Mouse (Mus musculus): Measurements from ENCODE around the gene Ntn5. TPM values are rescaled to one million over a fixed set of nuclear protein-coding genes. Genes with fewer than 3 reads are reported as not detected.

The Ntn5 gene
- polyA plus RNA-seq, 1 experiment from 2014 or later = 1.2 TPM

GRCm38 (mm10) chr7:45706721-45707241 lies 23.0 kb downstream of the Ntn5 start:
- Histone ChIP-seq H3K9ac (ENCODE audit: low read length) (peak overlapping the region; percentile 80), H3K36me3 (ENCODE audit: control insufficient read depth, insufficient read depth, low read length) (peaks cover 3% of the 10 kb centered on the region; the same call in 1 of the 2 replicates), H3K27ac (ENCODE audit: low read length) (peak overlapping the region; percentile 97), H3K27me3 (ENCODE audit: control insufficient read depth, insufficient read depth, low read length) (no peaks in the 10 kb centered on the region), H3K9me3 (replicated peaks; ENCODE audit: control insufficient read depth, low read length) (no peaks in the 10 kb centered on the region), H3K4me3 (replicated peaks; ENCODE audit: low read length) (peak overlapping the region; percentile 71), H3K4me2 (ENCODE audit: low read depth, low read length) (peak overlapping the region; percentile 93), H3K4me1 (ENCODE audit: control insufficient read depth, insufficient read depth, low read length) (peaks cover 34% of the 10 kb centered on the region)
- WGBS = under 1% methylated on average over 45 of the region's 45 CpGs
- ATAC-seq (ENCODE audit: insufficient read depth, low FRiP score) = peak; percentile 22

- Histone ChIP-seq H3K27me3 (ENCODE audit: control insufficient read depth, insufficient read depth, low read length) (no peaks in the 10 kb centered on the region), H3K4me3 (replicated peaks; ENCODE audit: low read length) (peak overlapping the region; percentile 71), H3K9ac (ENCODE audit: low read length) (peak overlapping the region; percentile 80), H3K4me1 (ENCODE audit: control insufficient read depth, insufficient read depth, low read length) (peaks cover 34% of the 10 kb centered on the region), H3K4me2 (ENCODE audit: low read depth, low read length) (peak overlapping the region; percentile 93), H3K36me3 (ENCODE audit: control insufficient read depth, insufficient read depth, low read length) (peaks cover 3% of the 10 kb centered on the region; the same call in 1 of the 2 replicates), H3K9me3 (replicated peaks; ENCODE audit: control insufficient read depth, low read length) (no peaks in the 10 kb centered on the region), H3K27ac (ENCODE audit: low read length) (peak overlapping the region; percentile 97)
- WGBS = 1% methylated on average over 27 of the region's 27 CpGs
- peak; percentile 22; the same call in 1 of the 2 replicates for ATAC-seq (ENCODE audit: insufficient read depth, low FRiP score)
Observed at GRCm38 (mm10) chr7:45707375-45707967, 23.6 kb downstream of the Ntn5 start.

GRCm38 (mm10) chr7:45708221-45708761 lies 24.5 kb downstream of the Ntn5 start:
- 31% methylated on average over 13 of the region's 13 CpGs for WGBS
- H3K27me3 ChIP-seq (ENCODE audit: control insufficient read depth, insufficient read depth, low read length) = no peaks in the 10 kb centered on the region
- no peak for ATAC-seq (ENCODE audit: insufficient read depth, low FRiP score)
- H3K4me3 ChIP-seq (replicated peaks; ENCODE audit: low read length) = no peak overlapping the region
- H3K36me3 ChIP-seq (ENCODE audit: control insufficient read depth, insufficient read depth, low read length) = peaks cover 4% of the 10 kb centered on the region; the same call in 1 of the 2 replicates
- no peaks in the 10 kb centered on the region for H3K9me3 ChIP-seq (replicated peaks; ENCODE audit: control insufficient read depth, low read length)
- peak overlapping the region; percentile 62 for H3K9ac ChIP-seq (ENCODE audit: low read length)
- peak overlapping the region; percentile 93 for H3K4me2 ChIP-seq (ENCODE audit: low read depth, low read length)
- peak overlapping the region; percentile 97; the same call in 1 of the 2 replicates for H3K27ac ChIP-seq (ENCODE audit: low read length)
- H3K4me1 ChIP-seq (ENCODE audit: control insufficient read depth, insufficient read depth, low read length) = peaks cover 38% of the 10 kb centered on the region

GRCm38 (mm10) chr7:45709036-45709435 lies 25.2 kb downstream of the Ntn5 start:
- Histone ChIP-seq H3K27me3 (ENCODE audit: control insufficient read depth, insufficient read depth, low read length) (no peaks in the 10 kb centered on the region), H3K36me3 (ENCODE audit: control insufficient read depth, insufficient read depth, low read length) (peaks cover 8% of the 10 kb centered on the region; the same call in 1 of the 2 replicates), H3K9me3 (replicated peaks; ENCODE audit: control insufficient read depth, low read length) (no peaks in the 10 kb centered on the region), H3K4me1 (ENCODE audit: control insufficient read depth, insufficient read depth, low read length) (peaks cover 31% of the 10 kb centered on the region), H3K9ac (ENCODE audit: low read length) (no peak overlapping the region), H3K4me3 (replicated peaks; ENCODE audit: low read length) (no peak overlapping the region), H3K27ac (ENCODE audit: low read length) (no peak overlapping the region), H3K4me2 (ENCODE audit: low read depth, low read length) (no peak overlapping the region)
- no peak for ATAC-seq (ENCODE audit: insufficient read depth, low FRiP score)
- 40% methylated on average over 6 of the region's 6 CpGs for WGBS

GRCm38 (mm10) chr7:45709677-45710355 lies 26.0 kb downstream of the Ntn5 start:
- H3K4me3 ChIP-seq (replicated peaks; ENCODE audit: low read length) = no peak overlapping the region
- no peak overlapping the region for H3K27ac ChIP-seq (ENCODE audit: low read length)
- H3K4me1 ChIP-seq (ENCODE audit: control insufficient read depth, insufficient read depth, low read length) = peaks cover 36% of the 10 kb centered on the region
- H3K27me3 ChIP-seq (ENCODE audit: control insufficient read depth, insufficient read depth, low read length) = no peaks in the 10 kb centered on the region
- peaks cover 8% of the 10 kb centered on the region; the same call in 1 of the 2 replicates for H3K36me3 ChIP-seq (ENCODE audit: control insufficient read depth, insufficient read depth, low read length)
- H3K4me2 ChIP-seq (ENCODE audit: low read depth, low read length) = no peak overlapping the region
- ATAC-seq (ENCODE audit: insufficient read depth, low FRiP score) = no peak
- no peaks in the 10 kb centered on the region for H3K9me3 ChIP-seq (replicated peaks; ENCODE audit: control insufficient read depth, low read length)
- no peak overlapping the region for H3K9ac ChIP-seq (ENCODE audit: low read length)
- 75% methylated on average over 14 of the region's 14 CpGs for WGBS

GRCm38 (mm10) chr7:45710477-45711191 lies 26.8 kb downstream of the Ntn5 start:
- no peak overlapping the region for H3K4me2 ChIP-seq (ENCODE audit: low read depth, low read length)
- H3K27ac ChIP-seq (ENCODE audit: low read length) = no peak overlapping the region
- WGBS = 89% methylated on average over 20 of the region's 20 CpGs
- no peak overlapping the region for H3K9ac ChIP-seq (ENCODE audit: low read length)
- H3K4me3 ChIP-seq (replicated peaks; ENCODE audit: low read length) = no peak overlapping the region
- H3K36me3 ChIP-seq (ENCODE audit: control insufficient read depth, insufficient read depth, low read length) = peaks cover 8% of the 10 kb centered on the region; the same call in 1 of the 2 replicates
- no peak for ATAC-seq (ENCODE audit: insufficient read depth, low FRiP score)
- H3K27me3 ChIP-seq (ENCODE audit: control insufficient read depth, insufficient read depth, low read length) = no peaks in the 10 kb centered on the region
- H3K4me1 ChIP-seq (ENCODE audit: control insufficient read depth, insufficient read depth, low read length) = peaks cover 36% of the 10 kb centered on the region
- H3K9me3 ChIP-seq (replicated peaks; ENCODE audit: control insufficient read depth, low read length) = no peaks in the 10 kb centered on the region

GRCm38 (mm10) chr7:45711316-45712021 lies 27.6 kb downstream of the Ntn5 start:
- Histone ChIP-seq H3K36me3 (ENCODE audit: control insufficient read depth, insufficient read depth, low read length) (peaks cover 8% of the 10 kb centered on the region; the same call in 1 of the 2 replicates), H3K4me1 (ENCODE audit: control insufficient read depth, insufficient read depth, low read length) (peaks cover 37% of the 10 kb centered on the region), H3K9ac (ENCODE audit: low read length) (no peak overlapping the region), H3K27ac (ENCODE audit: low read length) (no peak overlapping the region), H3K4me2 (ENCODE audit: low read depth, low read length) (no peak overlapping the region), H3K27me3 (ENCODE audit: control insufficient read depth, insufficient read depth, low read length) (no peaks in the 10 kb centered on the region), H3K4me3 (replicated peaks; ENCODE audit: low read length) (no peak overlapping the region), H3K9me3 (replicated peaks; ENCODE audit: control insufficient read depth, low read length) (no peaks in the 10 kb centered on the region)
- ATAC-seq (ENCODE audit: insufficient read depth, low FRiP score) = no peak
- WGBS = 88% methylated on average over 24 of the region's 24 CpGs

GRCm38 (mm10) chr7:45712022-45712757 lies 28.4 kb downstream of the Ntn5 start:
- no peaks in the 10 kb centered on the region for H3K27me3 ChIP-seq (ENCODE audit: control insufficient read depth, insufficient read depth, low read length)
- peaks cover 8% of the 10 kb centered on the region; the same call in 1 of the 2 replicates for H3K36me3 ChIP-seq (ENCODE audit: control insufficient read depth, insufficient read depth, low read length)
- WGBS = 82% methylated on average over 21 of the region's 21 CpGs
- no peak overlapping the region for H3K4me2 ChIP-seq (ENCODE audit: low read depth, low read length)
- H3K9ac ChIP-seq (ENCODE audit: low read length) = no peak overlapping the region
- H3K4me3 ChIP-seq (replicated peaks; ENCODE audit: low read length) = no peak overlapping the region
- no peak overlapping the region; the same call in 1 of the 2 replicates for H3K27ac ChIP-seq (ENCODE audit: low read length)
- peak; percentile 49 for ATAC-seq (ENCODE audit: insufficient read depth, low FRiP score)
- peaks cover 36% of the 10 kb centered on the region for H3K4me1 ChIP-seq (ENCODE audit: control insufficient read depth, insufficient read depth, low read length)
- H3K9me3 ChIP-seq (replicated peaks; ENCODE audit: control insufficient read depth, low read length) = no peaks in the 10 kb centered on the region

All from stomach, embryonic 16.5 days (tissue).